ENCODE assay signal across 8 mouse cellular contexts in genomic region chr13:14613553-14613952, GRCm38 (mm10). TPM values are rescaled to one million over a fixed set of nuclear protein-coding genes. Genes with fewer than 3 reads are reported as not detected.
A peak's percentile ranks its signal among the peaks of the same experiment; 100 is the strongest.
DNase-seq lines count a peak whose midpoint lies in the region; ATAC-seq and TF ChIP-seq lines count a peak whose summit lies in the region.

No protein-coding gene starts in this region.

- H3K9me3 ChIP-seq in embryonic facial prominence, embryonic 10.5 days = no peaks in the 10 kb centered on the region
- H3K9me3 ChIP-seq in limb, embryonic 10.5 days (replicated peaks) = no peaks in the 10 kb centered on the region
- no peaks in the 10 kb centered on the region for H3K9me3 ChIP-seq in neural tube, embryonic 15.5 days (replicated peaks)

- H3K4me3 ChIP-seq in lung, adult 2 months (replicated peaks; ENCODE audit: extremely low read depth, low read depth, low read length) = peak overlapping the region; percentile 100
- H3K4me3 ChIP-seq in embryonic facial prominence, embryonic 10.5 days = peak overlapping the region; percentile 92
- peak overlapping the region; percentile 70 for H3K4me3 ChIP-seq in limb, embryonic 10.5 days
- H3K4me3 ChIP-seq in neural tube, embryonic 15.5 days (replicated peaks) = peak overlapping the region; percentile 65

- peak overlapping the region; percentile 70 for H3K9ac ChIP-seq in neural tube, embryonic 15.5 days (replicated peaks)

- DNase-seq in lung, adult 2 months = no peak
- no peak for DNase-seq in lung, adult 18-20 months
- DNase-seq in embryonic facial prominence, embryonic 10.5 days (ENCODE audit: low spot score) = no peak
- DNase-seq in limb, embryonic 10.5 days (ENCODE audit: low spot score) = no peak
- DNase-seq in spleen, postnatal 14 days (ENCODE audit: low spot score in 2 of 2) = no peak
- DNase-seq in gastrocnemius, postnatal 4 days (ENCODE audit: low spot score in 2 of 2) = no peak
- no peak for DNase-seq in left cerebral cortex, postnatal 36 days (ENCODE audit: low spot score in 2 of 2)

- intact Hi-C loops in left cerebral cortex, postnatal 36 days (cut with DNase I) = loop anchor here (5.0 to 10.0 kb wide), 2 partner anchors 91 to 549 kb away; partner anchors contain the start of genes Arid4b, Ggps1 and Hecw1

- H3K4me1 ChIP-seq in lung, adult 2 months (ENCODE audit: control insufficient read depth, insufficient read depth, low read length) = no peaks in the 10 kb centered on the region; the same call in 1 of the 2 replicates
- 0 out of 2 replicates have a peak, but pooled peaks cover 7% of the 10 kb centered on the region for H3K4me1 ChIP-seq in embryonic facial prominence, embryonic 10.5 days
- H3K4me1 ChIP-seq in limb, embryonic 10.5 days = no peaks in the 10 kb centered on the region
- peaks cover 15% of the 10 kb centered on the region for H3K4me1 ChIP-seq in neural tube, embryonic 15.5 days

- no peaks in the 10 kb centered on the region for H3K27me3 ChIP-seq in embryonic facial prominence, embryonic 10.5 days (replicated peaks; ENCODE audit: low read depth, poor library complexity, severe bottlenecking)
- no peaks in the 10 kb centered on the region for H3K27me3 ChIP-seq in limb, embryonic 10.5 days (ENCODE audit: low read depth, poor library complexity, severe bottlenecking)
- no peaks in the 10 kb centered on the region for H3K27me3 ChIP-seq in neural tube, embryonic 15.5 days (replicated peaks)

- peaks cover 57% of the 10 kb centered on the region for H3K36me3 ChIP-seq in embryonic facial prominence, embryonic 10.5 days (replicated peaks)
- H3K36me3 ChIP-seq in limb, embryonic 10.5 days = peaks cover 54% of the 10 kb centered on the region
- peaks cover 30% of the 10 kb centered on the region for H3K36me3 ChIP-seq in neural tube, embryonic 15.5 days

- TF ChIP-seq CTCF in lung, adult 2 months (IDR thresholded peaks at IDR 0.05; ENCODE audit: insufficient read depth, low read length) = no peak

- no peak for TF ChIP-seq POLR2A in lung, adult 2 months (IDR thresholded peaks at IDR 0.05; ENCODE audit: borderline replicate concordance, extremely low read depth, low read depth, low read length)

- ATAC-seq in neural tube, embryonic 15.5 days (ENCODE audit: low FRiP score) = no peak

- 0% methylated on average over 9 of the region's 9 CpGs for WGBS in lung, adult 2 months
- WGBS in embryonic facial prominence, embryonic 10.5 days = under 1% methylated on average over 9 of the region's 9 CpGs
- 1% methylated on average over 9 of the region's 9 CpGs for WGBS in limb, embryonic 10.5 days
- WGBS in neural tube, embryonic 15.5 days = 3% methylated on average over 9 of the region's 9 CpGs

- H3K4me2 ChIP-seq in neural tube, embryonic 15.5 days = peak overlapping the region; percentile 68

- peak overlapping the region; percentile 84 for H3K27ac ChIP-seq in embryonic facial prominence, embryonic 10.5 days (replicated peaks)
- H3K27ac ChIP-seq in limb, embryonic 10.5 days = peak overlapping the region; percentile 85
- peak overlapping the region; percentile 63 for H3K27ac ChIP-seq in neural tube, embryonic 15.5 days (replicated peaks)

RNA-seq across cellular contexts. Expression of gene Psma2, which starts 0.5 kb away (rescaled TPM):
- polyA plus RNA-seq in lung, adult 2 months (2012; rRNA removed) = 22.8 and 38.8 TPM in 2 replicates
- 241 and 244 TPM in 2 replicates for polyA plus RNA-seq in embryonic facial prominence, embryonic 10.5 days (2016; fragmentation: Nextera tagmentation; extraction: Ambion mirVana)
- polyA plus RNA-seq in limb, embryonic 10.5 days (2016; fragmentation: Nextera tagmentation; extraction: Ambion mirVana) = 236 and 255 TPM in 2 replicates
- 175 and 187 TPM in 2 replicates for polyA plus RNA-seq in neural tube, embryonic 15.5 days (2015; fragmentation: Nextera tagmentation; extraction: Ambion mirVana)
- total RNA-seq in gastrocnemius, postnatal 4 days (2021) = 10 to 100 TPM; 72.7 to 79.6 TPM
- total RNA-seq in left cerebral cortex, postnatal 36 days (2021) = 10 to 100 TPM; 54.4 to 56.4 TPM

RNA-seq across cellular contexts. Expression of gene Mrpl32, which starts 0.6 kb away (rescaled TPM):
- 4.3 and 4.6 TPM in 2 replicates for polyA plus RNA-seq in lung, adult 2 months (2012; rRNA removed)
- polyA plus RNA-seq in embryonic facial prominence, embryonic 10.5 days (2016; fragmentation: Nextera tagmentation; extraction: Ambion mirVana) = 111 and 113 TPM in 2 replicates
- polyA plus RNA-seq in limb, embryonic 10.5 days (2016; fragmentation: Nextera tagmentation; extraction: Ambion mirVana) = 113 and 114 TPM in 2 replicates
- 112 and 127 TPM in 2 replicates for polyA plus RNA-seq in neural tube, embryonic 15.5 days (2015; fragmentation: Nextera tagmentation; extraction: Ambion mirVana)
- total RNA-seq in gastrocnemius, postnatal 4 days (2021) = 10 to 100 TPM; 39.2 to 43.9 TPM
- total RNA-seq in left cerebral cortex, postnatal 36 days (2021) = 10 to 100 TPM; 30.2 to 34.4 TPM

RNA-seq across cellular contexts. Expression of gene AW209491, which starts 16.4 kb away (rescaled TPM):
- 3.1 and 4.8 TPM in 2 replicates for polyA plus RNA-seq in lung, adult 2 months (2012; rRNA removed)
- polyA plus RNA-seq in embryonic facial prominence, embryonic 10.5 days (2016; fragmentation: Nextera tagmentation; extraction: Ambion mirVana) = 34.8 and 35.8 TPM in 2 replicates
- 35.5 and 37.7 TPM in 2 replicates for polyA plus RNA-seq in limb, embryonic 10.5 days (2016; fragmentation: Nextera tagmentation; extraction: Ambion mirVana)
- polyA plus RNA-seq in neural tube, embryonic 15.5 days (2015; fragmentation: Nextera tagmentation; extraction: Ambion mirVana) = 41.7 and 44.5 TPM in 2 replicates
- 10 to 100 TPM; 10.3 TPM for total RNA-seq in gastrocnemius, postnatal 4 days (2021)
- 10 to 100 TPM; 23.3 to 25.2 TPM for total RNA-seq in left cerebral cortex, postnatal 36 days (2021)

Comparison
In these comparisons a context has a peak if more than half of its experiments do, and no peak if none do; other contexts are left out.
1. RNA of gene Mrpl32, which starts 0.6 kb away (polyA plus RNA-seq): 112 to 127 TPM in neural tube, embryonic 15.5 days, 113 to 114 TPM in limb, embryonic 10.5 days and 111 to 113 TPM in embryonic facial prominence, embryonic 10.5 days; 4.3 to 4.6 TPM in lung, adult 2 months; every median in the first group is over 10 times any median in the second.
2. Peak in every context shown above with its lines, with median percentiles within 50 percentile points of each other: H3K4me3 ChIP-seq and H3K27ac ChIP-seq.